Mouse (Mus musculus): ENCODE results near the gene Phb. TPM values are rescaled to one million over a fixed set of nuclear protein-coding genes. Genes with fewer than 3 reads are reported as not detected.

Gene Phb
- total and polyA plus RNA-seq, 2 experiments from 2014 or later, result 132 to 207 TPM

GRCm38 (mm10) chr11:95621541-95622130, 45.1 kb upstream of the Phb start:
- no peak for ATAC-seq (ENCODE audit: low FRiP score)
- 37% methylated on average over 9 of the region's 9 CpGs for WGBS
- Histone ChIP-seq H3K4me2 (ENCODE audit: low read depth, low read length, poor library complexity, severe bottlenecking) (no peak overlapping the region), H3K27me3 (ENCODE audit: insufficient read depth, low read length) (no peaks in the 10 kb centered on the region), H3K27ac (ENCODE audit: low read depth, low read length) (no peak overlapping the region), H3K4me3 (ENCODE audit: low read depth, low read length) (no peak overlapping the region), H3K4me1 (ENCODE audit: insufficient read depth, low read length) (no peaks in the 10 kb centered on the region), H3K9ac (replicated peaks; ENCODE audit: low read length, poor library complexity, severe bottlenecking) (no peak overlapping the region), H3K36me3 (ENCODE audit: insufficient read depth, low read length) (no peaks in the 10 kb centered on the region), H3K9me3 (ENCODE audit: low read length) (no peaks in the 10 kb centered on the region)
- no peak for DNase-seq (ENCODE audit: low spot score)
- no peak for TF ChIP-seq CTCF (IDR thresholded peaks at IDR 0.05)

- Histone ChIP-seq H3K4me3 (ENCODE audit: low read depth, low read length) (no peak overlapping the region), H3K9ac (replicated peaks; ENCODE audit: low read length, poor library complexity, severe bottlenecking) (no peak overlapping the region), H3K4me2 (ENCODE audit: low read depth, low read length, poor library complexity, severe bottlenecking) (no peak overlapping the region), H3K27me3 (ENCODE audit: insufficient read depth, low read length) (no peaks in the 10 kb centered on the region), H3K27ac (ENCODE audit: low read depth, low read length) (no peak overlapping the region), H3K9me3 (ENCODE audit: low read length) (no peaks in the 10 kb centered on the region), H3K36me3 (ENCODE audit: insufficient read depth, low read length) (no peaks in the 10 kb centered on the region), H3K4me1 (ENCODE audit: insufficient read depth, low read length) (no peaks in the 10 kb centered on the region)
- ATAC-seq (ENCODE audit: low FRiP score), result no peak
- no peak for TF ChIP-seq CTCF (IDR thresholded peaks at IDR 0.05)
- DNase-seq (ENCODE audit: low spot score), result no peak
- 22% methylated on average over 8 of the region's 8 CpGs for WGBS
Observed at GRCm38 (mm10) chr11:95622426-95622825, 44.3 kb upstream of the Phb start.

- 88% methylated on average over 6 of the region's 6 CpGs for WGBS
- Histone ChIP-seq H3K27ac (ENCODE audit: low read depth, low read length) (no peak overlapping the region), H3K27me3 (ENCODE audit: insufficient read depth, low read length) (no peaks in the 10 kb centered on the region), H3K4me2 (ENCODE audit: low read depth, low read length, poor library complexity, severe bottlenecking) (no peak overlapping the region), H3K9me3 (ENCODE audit: low read length) (no peaks in the 10 kb centered on the region), H3K4me3 (ENCODE audit: low read depth, low read length) (no peak overlapping the region), H3K9ac (replicated peaks; ENCODE audit: low read length, poor library complexity, severe bottlenecking) (no peak overlapping the region), H3K4me1 (ENCODE audit: insufficient read depth, low read length) (no peaks in the 10 kb centered on the region), H3K36me3 (ENCODE audit: insufficient read depth, low read length) (no peaks in the 10 kb centered on the region)
- no peak for ATAC-seq (ENCODE audit: low FRiP score)
- DNase-seq (ENCODE audit: low spot score), result no peak
- no peak for TF ChIP-seq CTCF (IDR thresholded peaks at IDR 0.05)
Observed at GRCm38 (mm10) chr11:95630558-95630957, 36.2 kb upstream of the Phb start.

GRCm38 (mm10) chr11:95631301-95631700, 35.5 kb upstream of the Phb start:
- DNase-seq (ENCODE audit: low spot score) (no peak), ATAC-seq (ENCODE audit: low FRiP score) (no peak)

GRCm38 (mm10) chr11:95632474-95632873, 34.3 kb upstream of the Phb start:
- H3K36me3 ChIP-seq (ENCODE audit: insufficient read depth, low read length), result no peaks in the 10 kb centered on the region
- TF ChIP-seq CTCF (IDR thresholded peaks at IDR 0.05), result no peak
- no peak overlapping the region for H3K4me3 ChIP-seq (ENCODE audit: low read depth, low read length)
- no peaks in the 10 kb centered on the region for H3K4me1 ChIP-seq (ENCODE audit: insufficient read depth, low read length)
- WGBS, result 53% methylated on average over 6 of the region's 6 CpGs
- H3K9ac ChIP-seq (replicated peaks; ENCODE audit: low read length, poor library complexity, severe bottlenecking), result no peak overlapping the region
- DNase-seq (ENCODE audit: low spot score), result no peak
- H3K9me3 ChIP-seq (ENCODE audit: low read length), result no peaks in the 10 kb centered on the region
- H3K4me2 ChIP-seq (ENCODE audit: low read depth, low read length, poor library complexity, severe bottlenecking), result no peak overlapping the region
- ATAC-seq (ENCODE audit: low FRiP score), result no peak
- H3K27me3 ChIP-seq (ENCODE audit: insufficient read depth, low read length), result no peaks in the 10 kb centered on the region
- H3K27ac ChIP-seq (ENCODE audit: low read depth, low read length), result no peak overlapping the region

More at GRCm38 (mm10) chr11:95631301-95631700, 35.5 kb upstream of the Phb start:
- no peaks in the 10 kb centered on the region for H3K9me3 ChIP-seq (ENCODE audit: low read length)
- H3K27me3 ChIP-seq (ENCODE audit: insufficient read depth, low read length), result no peaks in the 10 kb centered on the region
- WGBS, result 66% methylated on average over 4 of the region's 4 CpGs
- no peaks in the 10 kb centered on the region for H3K36me3 ChIP-seq (ENCODE audit: insufficient read depth, low read length)
- H3K9ac ChIP-seq (replicated peaks; ENCODE audit: low read length, poor library complexity, severe bottlenecking), result no peak overlapping the region
- H3K4me2 ChIP-seq (ENCODE audit: low read depth, low read length, poor library complexity, severe bottlenecking), result no peak overlapping the region
- no peak for TF ChIP-seq CTCF (IDR thresholded peaks at IDR 0.05)
- H3K27ac ChIP-seq (ENCODE audit: low read depth, low read length), result no peak overlapping the region
- H3K4me3 ChIP-seq (ENCODE audit: low read depth, low read length), result no peak overlapping the region
- H3K4me1 ChIP-seq (ENCODE audit: insufficient read depth, low read length), result no peaks in the 10 kb centered on the region

- H3K4me3 ChIP-seq (ENCODE audit: low read depth, low read length), result no peak overlapping the region
- no peaks in the 10 kb centered on the region for H3K27me3 ChIP-seq (ENCODE audit: insufficient read depth, low read length)
- no peak overlapping the region for H3K9ac ChIP-seq (replicated peaks; ENCODE audit: low read length, poor library complexity, severe bottlenecking)
- no peaks in the 10 kb centered on the region for H3K36me3 ChIP-seq (ENCODE audit: insufficient read depth, low read length)
- WGBS, result 63% methylated on average over 2 of the region's 2 CpGs
- H3K4me2 ChIP-seq (ENCODE audit: low read depth, low read length, poor library complexity, severe bottlenecking), result no peak overlapping the region
- no peaks in the 10 kb centered on the region for H3K4me1 ChIP-seq (ENCODE audit: insufficient read depth, low read length)
- no peak for ATAC-seq (ENCODE audit: low FRiP score)
- H3K9me3 ChIP-seq (ENCODE audit: low read length), result no peaks in the 10 kb centered on the region
- no peak for TF ChIP-seq CTCF (IDR thresholded peaks at IDR 0.05)
- H3K27ac ChIP-seq (ENCODE audit: low read depth, low read length), result no peak overlapping the region
- DNase-seq (ENCODE audit: low spot score), result no peak
Observed at GRCm38 (mm10) chr11:95633512-95634000, 33.2 kb upstream of the Phb start.

Data from midbrain, postnatal 0 days (tissue).